Comparison of ENCODE assay signal across 8 mouse cellular contexts in the genomic region with DNA sequence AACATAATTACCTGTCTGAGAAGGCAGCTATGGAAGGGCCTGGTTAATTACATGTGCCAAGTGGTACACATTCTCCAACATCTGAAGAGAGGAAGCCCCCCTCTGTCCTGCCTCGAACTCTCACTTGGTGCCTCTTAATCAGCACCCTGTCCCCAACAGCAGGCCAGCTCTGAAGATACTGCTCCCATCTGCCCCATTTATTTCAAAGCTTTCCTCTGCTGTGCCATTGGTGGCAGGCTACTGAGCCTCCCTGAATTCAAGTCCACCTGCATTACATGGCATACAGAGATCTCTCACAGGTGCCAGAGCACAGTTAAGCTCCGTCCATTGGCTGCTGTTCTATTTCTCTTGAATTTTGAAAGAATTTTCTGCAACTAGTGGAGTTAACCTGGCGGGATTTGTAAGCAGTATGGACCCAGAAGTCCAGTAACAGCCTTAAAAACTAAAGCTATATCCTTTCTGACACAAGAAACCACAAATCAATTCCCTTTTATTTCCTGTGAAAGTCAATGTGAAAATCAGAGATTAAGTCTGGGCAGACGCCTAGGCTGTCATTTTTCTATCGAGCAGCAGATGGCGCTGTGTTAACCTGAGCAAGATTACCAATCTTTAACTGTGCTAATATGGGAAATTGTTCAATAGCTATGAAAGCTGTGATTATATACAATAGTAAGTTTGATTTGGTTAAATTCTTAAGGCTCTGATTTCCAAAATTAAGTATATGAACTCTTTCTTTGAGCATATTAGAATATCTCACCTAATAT. TPM values are rescaled to one million over a fixed set of nuclear protein-coding genes. Genes with fewer than 3 reads are reported as not detected.
A peak's percentile ranks its signal among the peaks of the same experiment; 100 is the strongest.
DNase-seq lines count a peak whose midpoint lies in the region; ATAC-seq and TF ChIP-seq lines count a peak whose summit lies in the region.

No protein-coding gene starts in this region.

- H3K4me3 ChIP-seq in midbrain, embryonic 10.5 days = no peak overlapping the region
- H3K4me3 ChIP-seq in midbrain, embryonic 16.5 days (ENCODE audit: low read depth, low read length) = no peak overlapping the region
- H3K4me3 ChIP-seq in ES-E14 (ENCODE audit: insufficient read depth in 1 of 2, low read depth in 1 of 2, low read length in 2 of 2, poor library complexity in 1 of 2, severe bottlenecking in 1 of 2) = no peak overlapping the region

- WGBS in midbrain, embryonic 10.5 days = 28% methylated on average over 6 of the region's 6 CpGs
- 28% methylated on average over 6 of the region's 6 CpGs for WGBS in midbrain, embryonic 16.5 days

- DNase-seq in gastrocnemius, postnatal 14 days = peak; percentile 27
- no peak for DNase-seq in gastrocnemius, adult 8-10 months (ENCODE audit: low spot score in 2 of 2)
- DNase-seq in midbrain, embryonic 10.5 days (ENCODE audit: low spot score) = peak; percentile 39
- DNase-seq in ES-E14 (ENCODE audit: low read depth, low spot score) = peak; percentile 15
- DNase-seq in embryo, embryonic 9.5 days (ENCODE audit: extremely low spot score) = peak; percentile 37
- DNase-seq in layer of hippocampus, postnatal 14 days (ENCODE audit: low spot score in 2 of 2) = no peak

- intact Hi-C loops in gastrocnemius, postnatal 14 days (cut with DNase I; ENCODE audit: low total_unique reads) = loop anchor here (2.0 kb wide), 1 partner anchor 79 kb away; no protein-coding TSS in a partner anchor

- in situ Hi-C loops in ES-E14 (cut with MboI; ENCODE audit: low sequenced_read_pairs in 2 of 2, unreplicated experiment in 2 of 2) = no loop called here

- H3K4me2 ChIP-seq in midbrain, embryonic 16.5 days (ENCODE audit: low read length) = no peak overlapping the region

- no peaks in the 10 kb centered on the region for H3K36me3 ChIP-seq in midbrain, embryonic 10.5 days
- no peaks in the 10 kb centered on the region for H3K36me3 ChIP-seq in midbrain, embryonic 16.5 days (ENCODE audit: control insufficient read depth, insufficient read depth, low read length)
- H3K36me3 ChIP-seq in ES-E14 (ENCODE audit: control insufficient read depth, insufficient read depth, low read length, poor library complexity, severe bottlenecking) = no peaks in the 10 kb centered on the region

- no peak overlapping the region for H3K9ac ChIP-seq in midbrain, embryonic 16.5 days (ENCODE audit: low read depth, low read length)
- no peak overlapping the region for H3K9ac ChIP-seq in ES-E14 (ENCODE audit: insufficient read depth, low read depth, low read length, poor library complexity, severe bottlenecking)

- ATAC-seq in midbrain, embryonic 16.5 days = no peak
- ATAC-seq in monocyte, adult 5-6 weeks (replicated peaks; ENCODE audit: insufficient number of reproducible peaks, low FRiP score, low TSS enrichment, poor library complexity, severe bottlenecking) = peak; percentile 68; the same call in 1 of the 2 replicates

- no peak overlapping the region for H3K27ac ChIP-seq in midbrain, embryonic 10.5 days (replicated peaks)
- H3K27ac ChIP-seq in midbrain, embryonic 16.5 days (ENCODE audit: low read length) = no peak overlapping the region
- no peak overlapping the region for H3K27ac ChIP-seq in ES-E14 (ENCODE audit: insufficient read depth, low read depth, low read length, poor library complexity, severe bottlenecking)

- H3K9me3 ChIP-seq in midbrain, embryonic 10.5 days (replicated peaks) = no peaks in the 10 kb centered on the region
- H3K9me3 ChIP-seq in midbrain, embryonic 16.5 days (replicated peaks; ENCODE audit: control insufficient read depth, low read length, poor library complexity, severe bottlenecking) = no peaks in the 10 kb centered on the region
- H3K9me3 ChIP-seq in ES-E14 (ENCODE audit: control insufficient read depth, insufficient read depth, low read depth, low read length) = no peaks in the 10 kb centered on the region

- H3K4me1 ChIP-seq in midbrain, embryonic 10.5 days = no peaks in the 10 kb centered on the region
- no peaks in the 10 kb centered on the region for H3K4me1 ChIP-seq in midbrain, embryonic 16.5 days (ENCODE audit: control insufficient read depth, insufficient read depth, low read length)
- H3K4me1 ChIP-seq in ES-E14 (ENCODE audit: control insufficient read depth in 2 of 2, insufficient read depth in 2 of 2, low read length in 2 of 2, poor library complexity in 1 of 2) = no peaks in the 10 kb centered on the region

- H3K27me3 ChIP-seq in midbrain, embryonic 10.5 days (ENCODE audit: low read depth, poor library complexity, severe bottlenecking) = no peaks in the 10 kb centered on the region
- no peaks in the 10 kb centered on the region for H3K27me3 ChIP-seq in midbrain, embryonic 16.5 days (ENCODE audit: control insufficient read depth, insufficient read depth, low read depth, low read length)

TF ChIP-seq in ES-E14, 5 proteins besides CTCF, POLR2A, EP300 and RAD21:
- 0 out of 2 replicates have a peak, but pooled peaks have one; percentile 6 for TF ChIP-seq ZC3H11A (IDR thresholded peaks at IDR 0.05; ENCODE audit: borderline replicate concordance, low read depth, low read length)
- no peak for TF ChIP-seq ZNF384 (IDR thresholded peaks at IDR 0.05; ENCODE audit: low read depth, low read length)
TF ChIP-seq in ES-E14: peak in this region for 1.

RNA-seq across cellular contexts. Expression of gene Il16, which starts 49.9 kb away (rescaled TPM):
- 1 to 10 TPM; 4.2 to 6.6 TPM for total RNA-seq in gastrocnemius, postnatal 14 days (2021)
- total RNA-seq in gastrocnemius, adult 8-10 months (2022) = 1 to 10 TPM in 3 of 4 experiments, under 1 TPM in 1; 0.75 to 1.9 (median 1.5) TPM
- 0.72 and 0.91 TPM in 2 replicates for polyA plus RNA-seq in midbrain, embryonic 10.5 days (2016; fragmentation: Nextera tagmentation; extraction: Ambion mirVana)
- polyA plus RNA-seq in midbrain, embryonic 16.5 days (2015; fragmentation: Nextera tagmentation; extraction: Ambion mirVana) = 0.84 and 0.96 TPM in 2 replicates
- total RNA-seq in ES-E14 (2012; rRNA removed) = 0.21 and 0.36 TPM in 2 replicates
- total RNA-seq in monocyte, adult 5-6 weeks (2017) = 184 to 220 TPM (median 193 TPM) in 3 replicates
- total RNA-seq in layer of hippocampus, postnatal 14 days (2021) = 10 to 100 TPM; 59.2 to 70.7 TPM

Comparison
In these comparisons a context has a peak if more than half of its experiments do, and no peak if none do; other contexts are left out.
1. DNase-seq: peak in gastrocnemius, postnatal 14 days (single experiment), midbrain, embryonic 10.5 days (single experiment), ES-E14 (single experiment) and embryo, embryonic 9.5 days (single experiment); none in gastrocnemius, adult 8-10 months (0 of 2) and layer of hippocampus, postnatal 14 days (0 of 2).
2. RNA of gene Il16, which starts 49.9 kb away (total RNA-seq): 184 to 220 TPM in monocyte, adult 5-6 weeks and 59.2 to 70.7 TPM in layer of hippocampus, postnatal 14 days; 4.2 to 6.6 TPM in gastrocnemius, postnatal 14 days, 0.75 to 1.9 TPM in gastrocnemius, adult 8-10 months and 0.21 to 0.36 TPM in ES-E14; every median in the first group is over 4 times any median in the second.